Mouse (Mus musculus) heart, embryonic 13.5 days (tissue): Measurements from ENCODE around the gene Islr. TPM values are rescaled to one million over a fixed set of nuclear protein-coding genes. Genes with fewer than 3 reads are reported as not detected.

Experiments
- ATAC-seq: fragments of 200-750 bp; cut with Nextera tagmentation; 2 replicates; pipeline ENCODE4 v1.8.0; 2017; ENCODE audit warnings: moderate TSS enrichment; ENCODE audit not compliant: insufficient number of reproducible peaks, low FRiP score, low TSS enrichment; ENCODE audit errors: extremely low read depth
- H3K27ac ChIP-seq: fragments of 300-500 bp; sonication (generic); replicated peaks from 2 replicates; pipeline ENCODE4 v1.5.1; 2015; ENCODE audit warnings: moderate library complexity, mild to moderate bottlenecking, inconsistent platforms
- H3K27me3 ChIP-seq: fragments of 300-500 bp; sonication (generic); replicated peaks from 2 replicates; pipeline ENCODE4 v1.6.1; 2015; ENCODE audit warnings: mild to moderate bottlenecking, inconsistent platforms
- H3K36me3 ChIP-seq: fragments of 300-500 bp; sonication (generic); 2 replicates; pipeline ENCODE4 v1.6.1; 2015; ENCODE audit warnings: mild to moderate bottlenecking, inconsistent platforms
- H3K4me1 ChIP-seq: fragments of 300-500 bp; sonication (generic); 2 replicates; pipeline ENCODE4 v1.6.1; 2015; ENCODE audit warnings: inconsistent platforms
- H3K4me2 ChIP-seq: fragments of 300-500 bp; sonication (generic); 2 replicates; pipeline ENCODE4 v1.6.1; 2015; ENCODE audit warnings: inconsistent platforms, mild to moderate bottlenecking, moderate library complexity
- H3K4me3 ChIP-seq: fragments of 300-500 bp; sonication (generic); 2 replicates; pipeline ENCODE4 v1.5.1; 2015; ENCODE audit warnings: moderate library complexity, mild to moderate bottlenecking, inconsistent platforms
- H3K9ac ChIP-seq: fragments of 300-500 bp; sonication (generic); 2 replicates; pipeline ENCODE4 v1.6.1; 2015; ENCODE audit warnings: inconsistent platforms, mild to moderate bottlenecking, moderate library complexity
- H3K9me3 ChIP-seq: fragments of 300-500 bp; sonication (generic); 2 replicates; pipeline ENCODE4 v1.6.1; 2016; ENCODE audit warnings: inconsistent platforms
- WGBS: fragments of 180-500 bp; shearing (Covaris S2); methylation state at CpG from one replicate; pipeline ENCODE4 v1.1.7; 2015; ENCODE audit warnings: mixed read lengths; 5-methylcytosine and 5-hydroxymethylcytosine counted together
- polyA plus RNA-seq: library from polyadenylated mRNA; unstranded; fragments of >200 nt; fragmentation: Nextera tagmentation; extraction: Ambion mirVana; gene quantifications from 2 replicates; pipeline ENCODE4 v1.2.1, GENCODE M21; 2015

Gene Islr
- polyA plus RNA-seq, 1 experiment from 2014 or later, result 23.3 TPM

- H3K27me3 ChIP-seq, result 0 out of 2 replicates have a peak, but pooled peaks cover 4% of the 10 kb centered on the region
- H3K9me3 ChIP-seq, result no peaks in the 10 kb centered on the region
- H3K9ac ChIP-seq, result no peak overlapping the region
- peaks cover 21% of the 10 kb centered on the region for H3K36me3 ChIP-seq
- WGBS, result 54% methylated on average over 6 of the region's 6 CpGs
- H3K4me3 ChIP-seq, result no peak overlapping the region
- ATAC-seq, result no peak
- no peak overlapping the region for H3K4me2 ChIP-seq
- no peak overlapping the region for H3K27ac ChIP-seq
- peaks cover 28% of the 10 kb centered on the region for H3K4me1 ChIP-seq
Measured at GRCm38 (mm10) chr9:58216402-58216801, 12.3 kb upstream of the Islr start.

- Histone ChIP-seq H3K36me3 (peaks cover 8% of the 10 kb centered on the region), H3K9me3 (no peaks in the 10 kb centered on the region), H3K4me3 (no peak overlapping the region), H3K4me2 (peak overlapping the region; percentile 24; the same call in 1 of the 2 replicates), H3K4me1 (peaks cover 42% of the 10 kb centered on the region), H3K27me3 (0 out of 2 replicates have a peak, but pooled peaks cover 4% of the 10 kb centered on the region), H3K27ac (peak overlapping the region; percentile 58), H3K9ac (no peak overlapping the region)
- WGBS, result 41% methylated on average over 8 of the region's 8 CpGs
- ATAC-seq, result no peak
Measured at GRCm38 (mm10) chr9:58214519-58215180, 10.5 kb upstream of the Islr start.

- peak overlapping the region; percentile 58 for H3K27ac ChIP-seq
- H3K4me2 ChIP-seq, result peak overlapping the region; percentile 24; the same call in 1 of the 2 replicates
- H3K9me3 ChIP-seq, result no peaks in the 10 kb centered on the region
- peaks cover 44% of the 10 kb centered on the region for H3K4me1 ChIP-seq
- peaks cover under 1% of the 10 kb centered on the region; the same call in 1 of the 2 replicates for H3K36me3 ChIP-seq
- ATAC-seq, result no peak
- 0 out of 2 replicates have a peak, but pooled peaks cover 4% of the 10 kb centered on the region for H3K27me3 ChIP-seq
- WGBS, result 20% methylated on average over 5 of the region's 5 CpGs
- no peak overlapping the region for H3K4me3 ChIP-seq
- H3K9ac ChIP-seq, result peak overlapping the region; percentile 24; the same call in 1 of the 2 replicates
Measured at GRCm38 (mm10) chr9:58213865-58214264, 9.8 kb upstream of the Islr start.

- H3K4me1 ChIP-seq, result peaks cover 44% of the 10 kb centered on the region
- no peaks in the 10 kb centered on the region for H3K9me3 ChIP-seq
- 53% methylated on average over 5 of the region's 5 CpGs for WGBS
- no peak overlapping the region for H3K4me2 ChIP-seq
- H3K27me3 ChIP-seq, result 0 out of 2 replicates have a peak, but pooled peaks cover 4% of the 10 kb centered on the region
- H3K4me3 ChIP-seq, result no peak overlapping the region
- no peak overlapping the region for H3K9ac ChIP-seq
- peak overlapping the region; percentile 58; the same call in 1 of the 2 replicates for H3K27ac ChIP-seq
- no peaks in the 10 kb centered on the region for H3K36me3 ChIP-seq
- no peak for ATAC-seq
Measured at GRCm38 (mm10) chr9:58213377-58213776, 9.3 kb upstream of the Islr start.

GRCm38 (mm10) chr9:58210304-58210627, 6.2 kb upstream of the Islr start:
- peak overlapping the region; percentile 58 for H3K27ac ChIP-seq
- 53% methylated on average over 2 of the region's 2 CpGs for WGBS

GRCm38 (mm10) chr9:58209462-58210303, 5.6 kb upstream of the Islr start:
- Histone ChIP-seq H3K4me3 (no peak overlapping the region), H3K27me3 (peaks cover 28% of the 10 kb centered on the region; the same call in 1 of the 2 replicates), H3K9me3 (no peaks in the 10 kb centered on the region), H3K4me1 (peaks cover 45% of the 10 kb centered on the region), H3K9ac (no peak overlapping the region), H3K27ac (no peak overlapping the region; the same call in 1 of the 2 replicates), H3K36me3 (no peaks in the 10 kb centered on the region), H3K4me2 (no peak overlapping the region)
- ATAC-seq, result no peak
- WGBS, result 74% methylated on average over 8 of the region's 8 CpGs

More at GRCm38 (mm10) chr9:58210304-58210627, 6.2 kb upstream of the Islr start:
- Histone ChIP-seq H3K27me3 (peaks cover 24% of the 10 kb centered on the region; the same call in 1 of the 2 replicates), H3K4me1 (peaks cover 49% of the 10 kb centered on the region), H3K9ac (no peak overlapping the region), H3K4me2 (no peak overlapping the region), H3K36me3 (no peaks in the 10 kb centered on the region), H3K9me3 (no peaks in the 10 kb centered on the region), H3K4me3 (no peak overlapping the region)
- ATAC-seq, result no peak

GRCm38 (mm10) chr9:58206013-58206412, 1.9 kb upstream of the Islr start:
- no peak for ATAC-seq
- H3K9me3 ChIP-seq, result no peaks in the 10 kb centered on the region
- no peak overlapping the region for H3K4me3 ChIP-seq
- no peaks in the 10 kb centered on the region for H3K36me3 ChIP-seq
- no peak overlapping the region for H3K9ac ChIP-seq
- 83% methylated on average over 7 of the region's 7 CpGs for WGBS
- no peak overlapping the region for H3K27ac ChIP-seq
- peaks cover 55% of the 10 kb centered on the region for H3K27me3 ChIP-seq
- H3K4me2 ChIP-seq, result no peak overlapping the region
- H3K4me1 ChIP-seq, result peaks cover 39% of the 10 kb centered on the region

- peak overlapping the region; percentile 53 for H3K4me3 ChIP-seq
- H3K27me3 ChIP-seq, result peaks cover 70% of the 10 kb centered on the region
- ATAC-seq, result 0 out of 2 replicates have a peak, but pooled peaks have one; percentile 32
- no peaks in the 10 kb centered on the region for H3K9me3 ChIP-seq
- WGBS, result 4% methylated on average over 18 of the region's 18 CpGs
- no peak overlapping the region for H3K27ac ChIP-seq
- H3K4me1 ChIP-seq, result peaks cover 29% of the 10 kb centered on the region
- no peaks in the 10 kb centered on the region for H3K36me3 ChIP-seq
- peak overlapping the region; percentile 73 for H3K9ac ChIP-seq
- peak overlapping the region; percentile 72 for H3K4me2 ChIP-seq
Measured at GRCm38 (mm10) chr9:58204448-58205000, 418 bp upstream of the Islr start.

- H3K27ac ChIP-seq, result no peak overlapping the region
- no peaks in the 10 kb centered on the region for H3K9me3 ChIP-seq
- no peak overlapping the region for H3K4me2 ChIP-seq
- 7% methylated on average over 14 of the region's 14 CpGs for WGBS
- ATAC-seq, result no peak
- peaks cover 40% of the 10 kb centered on the region for H3K4me1 ChIP-seq
- no peak overlapping the region for H3K9ac ChIP-seq
- H3K27me3 ChIP-seq, result peaks cover 87% of the 10 kb centered on the region
- no peak overlapping the region for H3K4me3 ChIP-seq
- H3K36me3 ChIP-seq, result no peaks in the 10 kb centered on the region
Measured at GRCm38 (mm10) chr9:58202676-58203453, 1.2 kb downstream of the Islr start.

GRCm38 (mm10) chr9:58201861-58202549, 2.1 kb downstream of the Islr start:
- Histone ChIP-seq H3K36me3 (no peaks in the 10 kb centered on the region), H3K9ac (0 out of 2 replicates have a peak overlapping the region, but pooled peaks have one; percentile 10), H3K27me3 (peaks cover 92% of the 10 kb centered on the region), H3K4me3 (peak overlapping the region; percentile 24), H3K27ac (no peak overlapping the region), H3K4me1 (peaks cover 49% of the 10 kb centered on the region), H3K4me2 (peak overlapping the region; percentile 38), H3K9me3 (no peaks in the 10 kb centered on the region)
- ATAC-seq, result no peak
- 2% methylated on average over 37 of the region's 37 CpGs for WGBS
